Mouse (Mus musculus) regulatory T cell (primary cell): ENCODE data around the gene Gm28308.

Experiments
- in situ Hi-C: fragments of 300-600 bp; cut with MboI, MseI; formaldehyde crosslinking; loops from one replicate; pipeline ENCODE4 v1.15.1; 2025; ENCODE audit warnings: high pct_unique_total_duplicates

The Gm28308 gene

DNA sequence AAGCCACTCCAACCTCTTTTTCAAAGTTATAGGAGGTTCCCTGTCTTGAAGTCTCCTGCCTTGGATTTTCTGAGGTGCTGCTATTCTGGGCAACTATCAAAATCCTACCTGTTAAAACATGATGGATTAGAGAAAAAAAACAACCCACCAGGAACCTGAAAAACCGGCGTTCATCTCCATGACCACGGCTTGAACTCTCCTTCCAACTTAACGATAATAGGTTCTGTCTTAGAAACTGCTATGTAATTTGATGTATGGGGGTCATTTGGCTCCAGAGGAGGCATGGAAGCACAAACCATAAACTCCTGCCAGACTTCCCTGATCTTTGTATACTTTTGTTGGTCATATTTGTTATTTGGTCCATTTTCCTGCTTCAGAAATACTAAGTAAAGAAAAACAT, 39.5 kb downstream of the Gm28308 start:
- in situ Hi-C loops: no loop called here

GRCm38 (mm10) chr6:52172501-52172900, 40.6 kb downstream of the Gm28308 start:
- in situ Hi-C loops: no loop called here

DNA sequence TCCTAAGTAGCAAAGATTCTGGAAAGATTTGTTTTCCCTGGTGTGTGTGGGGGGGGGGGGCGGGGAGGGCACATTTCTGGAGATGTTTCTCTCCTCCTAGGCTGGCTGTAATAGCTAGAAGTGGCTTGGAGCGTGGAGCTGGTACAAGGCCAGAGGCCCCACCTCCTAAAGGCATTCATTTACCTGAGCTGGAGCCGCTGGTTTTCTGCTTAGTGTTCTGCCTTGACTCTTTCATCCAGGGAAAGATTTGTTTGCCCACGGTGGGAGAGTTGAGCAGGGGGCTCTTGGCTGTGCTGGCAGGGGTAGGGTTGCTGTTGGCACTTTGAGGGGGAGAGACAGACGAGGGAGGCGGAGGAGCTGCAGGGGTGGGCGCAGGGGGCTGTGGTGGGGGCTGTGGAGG, 41.2 kb downstream of the Gm28308 start:
- in situ Hi-C loops: no loop called here

DNA sequence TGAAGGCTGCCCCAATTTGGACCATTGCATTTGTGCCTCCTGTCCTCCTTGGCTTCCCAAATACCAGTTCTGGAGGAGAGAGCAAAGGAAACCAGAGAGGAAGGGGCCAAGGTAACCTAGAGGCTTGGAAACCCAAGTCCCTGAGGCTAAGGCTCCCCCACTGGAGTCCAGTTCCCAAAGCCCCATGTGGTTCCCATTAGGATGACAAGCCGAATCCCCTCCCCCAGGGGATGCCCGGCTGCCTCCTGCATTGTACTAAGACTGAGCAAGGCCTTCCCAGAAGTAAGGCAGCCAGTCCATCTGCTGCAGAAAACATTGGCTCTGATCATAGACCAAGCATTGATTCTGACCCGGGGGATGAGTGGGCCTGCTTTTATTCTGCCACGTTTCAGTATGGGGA, 41.8 kb downstream of the Gm28308 start:
- in situ Hi-C loops: no loop called here

DNA sequence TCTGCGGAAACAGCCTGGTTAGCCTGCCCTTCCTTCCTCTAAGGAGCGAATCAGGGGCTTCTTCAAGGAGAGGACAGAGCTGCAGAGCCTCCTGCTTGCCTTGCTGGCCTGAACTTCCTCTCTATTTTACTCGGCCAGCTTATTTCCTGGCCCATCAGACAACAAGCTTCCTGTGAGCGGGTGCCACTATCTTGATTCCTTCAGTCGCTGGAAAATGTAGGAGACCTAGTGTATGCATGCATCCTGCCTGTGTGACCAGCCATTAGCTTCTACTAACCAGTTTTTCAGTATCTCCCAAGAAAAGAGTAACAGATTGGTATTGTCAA, 42.3 kb downstream of the Gm28308 start:
- in situ Hi-C loops: no loop called here

GRCm38 (mm10) chr6:52170166-52170897, 42.8 kb downstream of the Gm28308 start:
- in situ Hi-C loops: no loop called here

- in situ Hi-C loops: no loop called here
Measured at GRCm38 (mm10) chr6:52169499-52170165, 43.5 kb downstream of the Gm28308 start.

DNA sequence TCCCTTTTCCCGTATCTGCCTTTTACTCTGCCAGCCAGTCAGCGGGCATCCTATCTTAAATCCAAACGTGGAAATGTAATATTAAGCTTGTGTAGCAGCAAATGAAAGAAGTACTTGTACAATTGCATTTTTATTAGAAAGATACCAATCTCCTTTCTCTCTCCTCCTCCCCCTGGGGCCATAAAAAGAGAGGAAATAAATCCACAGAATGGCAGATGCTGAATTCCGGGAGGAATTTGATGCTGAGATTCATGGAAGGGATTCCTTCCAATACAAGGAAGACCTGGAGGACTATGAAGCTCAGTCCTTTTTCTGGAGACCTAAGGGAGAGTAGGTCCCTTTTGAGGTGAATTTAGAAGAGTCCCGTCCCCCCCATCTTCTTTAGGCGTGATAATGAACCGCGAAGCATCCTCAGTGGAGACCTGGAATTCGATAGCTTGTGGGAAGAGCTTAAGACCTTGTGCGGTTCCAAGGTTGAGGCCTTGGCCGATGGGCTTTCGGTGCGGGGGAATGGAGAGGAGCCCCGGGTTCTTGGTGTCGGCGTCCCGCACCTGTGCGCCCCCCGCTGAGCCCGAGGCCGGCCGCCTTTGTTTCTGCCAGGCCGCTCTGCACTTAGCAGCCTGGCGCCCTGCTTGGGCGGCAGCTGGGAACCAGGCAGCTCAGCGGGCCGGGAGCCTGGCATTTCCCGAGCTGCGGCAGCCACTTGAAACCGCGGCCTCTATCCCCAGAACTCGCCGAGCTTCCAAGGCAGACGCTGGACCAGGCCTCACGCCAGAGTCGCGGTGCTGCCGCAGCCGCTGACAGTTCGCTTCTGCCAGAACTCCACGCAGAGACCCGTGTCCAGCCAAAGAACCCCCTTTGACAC, 44.7 kb downstream of the Gm28308 start:
- in situ Hi-C loops: no loop called here

DNA sequence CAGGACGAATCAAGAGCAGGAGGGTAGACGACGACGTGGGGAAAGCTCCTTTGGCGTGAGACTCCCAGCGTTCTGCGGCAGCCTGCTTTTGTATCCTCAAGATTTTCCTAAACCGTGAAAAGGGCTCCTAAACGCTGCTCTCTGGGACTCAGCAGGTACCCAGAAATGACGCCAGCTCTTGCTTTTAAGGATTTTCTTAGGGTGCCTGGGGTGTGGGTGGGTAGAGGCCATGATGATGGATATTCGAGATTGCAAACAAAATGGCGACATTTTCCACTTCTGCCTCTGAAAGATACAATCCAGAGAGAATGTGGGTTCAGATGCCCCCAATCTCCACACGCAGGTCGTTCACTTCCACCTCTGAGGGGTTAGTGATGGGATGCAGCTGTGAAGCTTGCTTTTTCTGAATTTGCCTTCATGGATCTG, 45.4 kb downstream of the Gm28308 start:
- in situ Hi-C loops: no loop called here

DNA sequence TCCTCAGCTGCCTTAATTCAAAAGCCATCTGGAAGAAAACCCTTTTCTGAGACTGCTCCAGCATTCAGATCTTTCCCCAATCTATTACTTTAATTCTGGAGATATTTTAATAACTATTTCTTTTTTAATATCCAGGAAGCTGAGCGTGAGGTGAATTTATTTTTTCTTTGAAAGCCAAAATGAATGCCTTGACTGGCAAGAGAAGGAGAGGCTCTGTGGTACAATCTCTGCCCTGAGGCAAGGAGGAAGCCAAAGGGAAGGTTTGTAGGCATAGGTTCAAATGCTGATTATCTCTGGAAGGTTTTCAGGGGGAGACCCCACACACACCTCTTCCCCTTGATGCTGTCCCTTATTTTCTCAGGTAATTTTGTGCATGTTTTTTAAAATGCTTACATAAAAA, 46.0 kb downstream of the Gm28308 start:
- in situ Hi-C loops: no loop called here

- in situ Hi-C loops: no loop called here
Measured at GRCm38 (mm10) chr6:52166431-52167077, 46.6 kb downstream of the Gm28308 start.

- in situ Hi-C loops: no loop called here
Measured at GRCm38 (mm10) chr6:52165441-52166370, 47.4 kb downstream of the Gm28308 start.

GRCm38 (mm10) chr6:52164626-52165440, 48.3 kb downstream of the Gm28308 start, which contains the start of gene Hoxa2:
Gene Hoxa2 (minus strand): TSS chr6:52164831.
- in situ Hi-C loops: no loop called here

DNA sequence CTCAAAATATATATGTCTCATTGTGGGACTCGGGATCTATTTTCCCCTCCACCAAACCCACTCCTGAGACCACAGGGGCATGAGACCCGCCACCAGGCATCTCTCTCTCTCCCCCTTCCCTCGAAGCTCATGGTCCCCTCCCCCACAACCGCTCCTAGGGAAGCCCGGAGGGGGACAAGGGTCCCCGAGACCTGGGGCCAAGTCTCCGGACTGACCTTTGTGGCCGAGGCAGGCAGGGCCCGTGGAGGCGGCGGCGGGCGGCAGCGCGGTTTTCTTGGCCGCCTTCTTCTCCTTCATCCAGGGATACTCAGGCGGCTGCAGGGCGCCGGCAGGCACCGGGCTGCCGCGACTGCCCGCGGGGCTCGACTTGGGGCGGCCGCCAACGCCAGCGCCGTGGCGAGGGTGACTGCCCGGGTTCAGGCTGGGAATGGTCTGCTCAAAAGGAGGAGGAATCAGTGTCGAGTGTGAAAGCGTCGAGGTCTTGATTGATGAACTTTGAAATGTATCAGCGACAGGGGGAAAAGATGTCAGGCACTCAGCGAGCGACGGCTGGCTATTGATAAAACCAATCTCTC, 49.0 kb downstream of the Gm28308 start:
- in situ Hi-C loops: no loop called here

DNA sequence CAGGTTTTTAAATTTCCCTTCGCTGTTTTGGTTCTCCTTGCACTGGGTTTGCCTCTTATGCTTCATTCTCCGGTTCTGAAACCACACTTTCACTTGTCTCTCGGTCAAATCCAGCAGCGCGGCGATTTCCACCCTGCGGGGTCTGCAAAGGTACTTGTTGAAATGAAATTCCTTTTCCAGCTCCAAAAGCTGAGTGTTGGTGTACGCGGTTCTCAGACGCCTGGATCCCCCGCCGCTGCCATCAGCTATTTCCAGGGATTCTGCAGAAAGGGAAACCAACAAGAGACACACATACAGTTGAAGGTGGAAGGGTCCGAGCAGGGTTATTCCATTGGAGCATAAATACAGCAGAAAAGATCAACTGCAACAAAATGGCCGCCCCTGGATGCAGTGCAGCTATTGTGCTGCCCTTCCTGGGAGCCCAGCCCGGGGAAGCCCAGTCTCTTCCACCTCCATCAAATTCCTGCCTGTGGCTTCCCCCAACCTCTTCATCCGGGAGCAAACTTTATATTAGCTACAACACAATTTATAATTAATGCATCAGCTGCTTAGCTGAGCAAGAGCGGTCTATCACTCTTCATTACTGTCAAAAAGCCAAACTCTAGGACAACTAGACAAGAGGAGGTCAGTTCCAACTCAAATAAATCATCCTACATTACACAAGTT, 49.6 kb downstream of the Gm28308 start:
- in situ Hi-C loops: no loop called here

DNA sequence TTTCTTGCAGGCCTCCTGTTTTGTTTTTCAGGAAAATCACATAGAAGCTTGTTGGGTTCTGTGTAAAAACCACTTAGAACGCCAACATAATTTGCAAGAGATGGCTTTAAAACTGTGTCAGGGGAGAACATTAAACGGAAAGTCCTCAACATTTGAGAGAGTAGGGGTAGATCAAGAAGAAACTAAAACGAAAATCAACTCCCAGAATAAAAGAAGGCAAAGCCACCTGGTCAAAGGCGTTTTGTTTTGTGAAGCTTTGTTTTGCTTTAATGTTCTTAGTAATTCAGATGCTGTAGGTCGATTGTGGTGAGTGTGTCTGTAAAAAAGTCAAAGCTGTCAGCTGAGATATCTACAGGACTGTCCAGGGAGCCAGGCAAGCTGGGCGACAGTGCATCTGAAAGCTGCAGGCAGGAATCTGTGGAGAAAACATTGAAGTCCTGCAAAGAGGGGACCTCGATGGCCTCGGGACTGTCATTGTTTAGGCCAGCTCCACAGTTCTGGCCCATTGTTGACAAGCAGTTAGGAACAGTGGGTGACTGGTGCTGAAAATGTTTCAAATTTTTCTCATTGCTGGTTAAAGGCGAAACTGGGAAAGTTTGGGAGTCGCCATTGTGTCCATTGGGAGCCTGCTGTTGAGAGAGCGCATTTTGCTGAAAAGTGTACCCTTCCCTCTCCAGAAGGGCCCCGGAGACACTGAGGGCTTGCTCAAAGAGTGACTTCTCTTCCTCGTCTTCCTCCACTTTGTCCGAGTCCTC, 50.4 kb downstream of the Gm28308 start:
- in situ Hi-C loops: no loop called here

GRCm38 (mm10) chr6:52162093-52162380, 51.1 kb downstream of the Gm28308 start:
- in situ Hi-C loops: no loop called here

DNA sequence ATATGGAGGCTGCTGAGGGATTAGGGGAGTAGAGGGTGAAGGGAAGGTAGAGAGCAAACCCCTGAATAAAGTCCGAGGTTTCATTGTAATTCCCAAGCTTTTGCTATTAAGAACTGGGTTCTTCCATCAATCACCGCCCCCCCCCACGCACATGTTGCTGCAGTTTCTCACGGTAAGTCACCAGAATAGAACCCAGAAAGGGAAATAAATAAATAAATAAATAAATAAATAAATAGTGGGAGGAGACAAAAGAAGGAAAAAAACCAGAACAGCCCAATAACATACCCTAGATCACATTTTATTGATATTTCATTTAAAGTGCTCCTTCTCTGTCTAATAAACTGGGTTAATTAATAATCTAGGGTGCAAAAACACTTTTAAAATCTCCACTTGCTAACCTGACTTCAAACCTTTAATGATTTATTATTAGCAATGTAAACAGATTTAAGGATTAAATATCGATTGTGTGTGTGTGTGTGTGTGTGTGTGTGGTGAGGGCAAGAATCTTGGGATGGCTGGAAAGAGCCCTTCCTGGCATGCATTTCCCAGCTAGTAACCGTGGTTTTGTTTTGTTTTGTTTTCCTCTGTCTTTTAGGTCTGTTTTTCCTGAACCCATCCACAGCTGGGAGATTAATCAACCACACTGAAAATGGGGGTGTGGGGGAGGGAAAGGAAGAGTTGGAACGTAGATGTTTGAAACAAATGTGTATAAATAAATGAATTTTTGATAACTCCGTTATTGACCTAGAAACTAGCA, 51.6 kb downstream of the Gm28308 start:
- in situ Hi-C loops: no loop called here
